Mouse (Mus musculus) A20 (cell line): ENCODE measurements around the gene Zfand5.
"Not testable (repeated sequence)": the region's sequence is repeated elsewhere in the genome, so short reads cannot be mapped to it uniquely, and the experiment has no call there.

ENCODE experiments used
- DNase-seq: peaks from one replicate; pipeline ENCODE4 v3.0.0-alpha.2; 2011; ENCODE audit warnings: low read depth, low spot score

Gene Zfand5

GRCm38 (mm10) chr19:21271741-21272654 is at the start of gene Zfand5:
Gene Zfand5 (plus strand): TSS chr19:21272278.
- peak; percentile 95 for DNase-seq

DNA sequence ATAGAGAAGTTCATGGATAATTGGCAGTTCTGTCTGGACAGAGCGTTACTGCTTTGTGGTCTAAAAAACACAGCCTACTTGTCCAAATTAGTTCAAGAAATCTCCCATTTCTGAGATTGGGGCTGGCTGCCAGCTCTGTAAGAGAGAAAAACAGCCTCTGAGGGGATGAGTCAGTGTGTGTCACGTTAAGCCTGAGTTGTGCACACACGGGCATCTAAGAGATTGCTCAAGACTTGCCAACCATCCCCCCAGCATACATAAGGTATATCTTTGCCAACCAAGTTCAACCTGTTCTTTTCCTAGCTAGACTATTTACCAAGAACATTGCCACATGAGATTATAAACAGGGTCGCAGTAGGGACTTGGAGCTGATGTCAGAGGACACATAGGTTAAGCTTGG is 44.9 kb upstream of the Zfand5 start:
- DNase-seq: no peak

DNA sequence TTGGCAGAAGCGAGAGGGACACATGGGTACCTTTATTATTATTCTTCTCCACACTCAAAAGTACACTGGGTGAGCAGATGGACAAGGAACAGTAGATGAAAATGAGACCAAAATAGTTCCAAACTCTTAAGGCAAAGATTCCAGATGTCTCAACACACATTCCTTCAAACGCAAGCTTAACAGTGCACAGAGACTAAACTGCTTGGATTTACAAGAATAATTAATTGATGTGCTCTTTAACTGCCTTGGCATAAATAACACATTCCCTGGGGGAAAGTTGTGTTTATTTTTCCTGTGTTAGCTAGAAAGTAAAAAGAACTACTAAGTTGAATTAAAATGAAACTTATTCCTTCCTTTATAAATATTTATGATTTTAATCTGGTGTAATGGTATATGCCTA is 44.3 kb upstream of the Zfand5 start:
- no peak for DNase-seq

DNA sequence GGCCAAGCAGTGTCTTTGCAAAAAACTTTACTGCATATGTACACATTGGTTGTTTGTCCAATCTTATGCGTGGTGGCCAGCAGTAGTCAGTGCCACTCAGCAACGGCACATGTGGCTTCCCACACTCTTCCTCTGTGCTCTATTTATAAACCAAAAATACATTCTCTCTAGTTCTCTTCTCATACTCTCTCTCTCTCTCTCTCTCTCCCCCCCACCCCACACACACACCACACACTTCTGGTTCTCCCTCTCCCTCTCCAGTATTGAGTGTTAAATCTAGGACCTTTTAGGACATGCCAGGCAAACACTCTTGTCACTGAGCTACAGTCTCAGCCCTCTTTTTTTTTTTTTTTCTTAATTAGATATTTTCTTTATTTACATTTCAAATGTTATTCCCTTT is 23.3 kb upstream of the Zfand5 start:
- not testable (repeated sequence) for DNase-seq

- DNase-seq: no peak
These were observed 18.2 kb upstream of the Zfand5 start for GRCm38 (mm10) chr19:21253846-21254245.

DNA sequence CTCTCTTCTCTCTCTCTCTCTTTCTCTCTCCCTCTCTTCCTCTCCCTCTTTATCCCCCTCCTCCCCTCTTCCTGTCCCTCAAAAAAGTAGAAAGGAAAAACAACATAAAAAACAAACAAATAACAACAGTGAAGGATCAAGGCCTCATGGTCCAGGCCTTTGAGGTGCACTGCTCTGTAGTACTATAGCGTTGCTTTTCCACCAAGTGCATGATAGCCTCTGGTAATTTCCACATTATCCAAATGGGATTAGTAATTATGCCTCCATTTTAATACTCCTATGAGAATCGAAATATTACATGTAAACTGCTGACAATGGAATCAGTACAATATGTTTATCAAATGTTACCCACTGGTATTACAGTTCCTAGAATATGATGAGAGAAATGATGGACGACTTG is 16.2 kb upstream of the Zfand5 start:
- no peak for DNase-seq

DNA sequence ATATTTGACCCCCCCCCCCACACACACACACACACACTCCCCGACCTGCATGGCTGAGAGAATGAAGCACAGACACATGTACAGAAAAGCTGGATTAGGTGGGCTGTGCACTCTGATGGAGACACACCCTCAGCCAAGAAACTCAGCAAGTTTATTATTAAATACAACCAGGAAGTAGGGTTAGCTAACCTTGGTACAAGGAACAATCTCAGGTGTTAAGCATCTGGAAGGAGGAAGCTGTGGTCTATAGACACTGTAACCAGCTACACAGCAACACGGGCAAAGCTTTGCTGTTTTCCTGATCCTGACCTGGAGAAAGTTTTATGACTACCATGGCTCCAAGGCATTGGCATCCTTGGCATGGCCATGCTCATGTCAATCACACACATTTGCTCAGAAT is 12.6 kb upstream of the Zfand5 start:
- DNase-seq: no peak

GRCm38 (mm10) chr19:21260280-21260679 is 11.8 kb upstream of the Zfand5 start:
- peak; percentile 46 for DNase-seq

DNA sequence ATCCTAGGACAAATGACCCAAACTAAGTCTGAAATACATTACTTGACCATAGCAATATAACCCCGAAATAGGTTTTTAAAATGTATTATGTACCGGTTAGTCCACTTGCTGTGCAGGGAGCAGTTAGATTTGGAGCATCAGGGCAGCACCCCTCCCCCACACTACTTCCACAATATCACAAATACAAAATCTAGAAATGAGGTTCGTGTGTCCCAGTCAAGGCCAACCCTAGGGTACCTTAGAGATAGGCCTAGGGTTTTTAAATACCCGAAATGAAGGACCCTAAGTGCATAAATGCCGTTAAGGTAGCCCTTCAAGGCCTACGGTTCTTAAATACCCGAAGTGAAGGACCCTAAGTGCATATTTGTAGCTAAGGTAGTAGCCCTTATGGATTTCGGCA is 892 bp upstream of the Zfand5 start:
- DNase-seq: no peak

DNA sequence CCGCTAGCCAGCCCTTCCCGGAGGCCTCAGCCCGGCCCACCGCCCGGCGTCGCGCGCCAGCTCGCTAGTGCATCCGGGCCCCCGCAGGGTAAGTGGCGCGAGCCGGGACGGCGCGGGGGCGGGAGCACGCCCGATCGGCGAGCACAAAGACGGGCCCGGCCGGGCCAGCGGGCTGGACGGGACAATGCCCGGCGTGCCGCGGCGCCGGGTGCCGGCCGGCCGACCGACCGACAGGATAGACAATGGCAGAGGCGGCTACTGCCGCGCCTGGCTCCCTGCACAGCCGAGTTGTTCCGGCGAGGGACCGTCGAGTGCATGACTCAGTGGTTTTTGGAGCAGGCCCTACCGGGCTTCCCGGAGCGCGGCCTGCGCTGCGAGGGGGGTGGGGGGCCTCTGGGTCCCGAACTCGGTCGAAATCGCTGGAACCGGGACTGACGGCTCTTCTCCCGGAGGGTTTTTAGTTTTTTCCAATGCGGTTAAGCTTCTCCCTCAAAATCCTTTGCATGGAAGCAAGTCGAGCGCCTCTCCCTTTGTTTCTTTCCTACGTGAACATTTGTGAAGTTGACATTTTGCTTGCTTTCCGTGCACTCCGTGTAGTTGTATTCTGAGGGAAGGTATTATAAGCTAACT is 692 bp downstream of the Zfand5 start:
- peak; percentile 74 for DNase-seq

- peak; percentile 55 for DNase-seq
These were observed 1.4 kb downstream of the Zfand5 start for GRCm38 (mm10) chr19:21273440-21273839.

DNA sequence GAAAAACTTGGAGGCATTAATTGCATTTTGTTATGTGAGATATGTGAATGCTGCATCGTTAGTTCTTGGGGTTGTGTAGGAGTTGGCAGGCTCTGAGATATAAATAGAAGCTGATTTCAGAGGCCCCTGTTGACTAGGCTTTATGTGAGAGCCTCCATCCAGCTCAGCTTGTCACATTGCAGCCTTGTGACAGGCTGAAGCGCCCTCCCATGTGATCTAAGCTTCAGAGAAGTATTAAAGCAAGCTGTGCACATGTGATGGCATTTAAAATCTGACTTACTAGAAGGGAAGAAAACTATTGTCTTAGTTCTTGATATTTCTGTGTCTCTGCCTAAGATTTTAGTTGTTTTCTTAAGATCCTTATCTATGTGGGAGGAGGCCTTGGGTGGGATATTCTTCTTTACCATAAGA is 2.1 kb downstream of the Zfand5 start:
- peak; percentile 83 for DNase-seq

GRCm38 (mm10) chr19:21274714-21275113 is 2.6 kb downstream of the Zfand5 start:
- DNase-seq: no peak

GRCm38 (mm10) chr19:21276317-21276716 is 4.2 kb downstream of the Zfand5 start:
- DNase-seq: no peak

- peak; percentile 75 for DNase-seq
These were observed 14.5 kb downstream of the Zfand5 start for GRCm38 (mm10) chr19:21286421-21287097.

DNA sequence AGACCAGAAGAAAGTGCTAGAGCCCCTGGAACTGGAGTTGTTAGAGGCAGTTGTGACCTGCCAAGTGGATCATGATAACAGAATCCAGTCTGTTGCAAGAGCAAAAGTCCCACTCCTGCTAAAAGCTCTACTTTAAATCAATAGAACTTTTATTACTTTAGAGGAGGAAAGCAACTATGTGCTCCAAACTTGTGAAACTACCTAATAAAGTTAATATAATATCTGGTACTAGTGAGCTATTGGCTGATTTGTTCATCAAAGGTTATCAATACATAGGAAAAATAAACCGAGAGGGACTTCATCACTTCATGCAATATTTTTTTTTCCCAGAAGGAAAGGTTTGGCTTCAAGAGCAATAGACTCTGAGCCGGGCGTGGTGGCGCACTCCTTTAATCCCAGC is 25.3 kb downstream of the Zfand5 start:
- DNase-seq: no peak

- no peak for DNase-seq
These were observed 29.7 kb downstream of the Zfand5 start for GRCm38 (mm10) chr19:21301787-21302186.

GRCm38 (mm10) chr19:21307755-21308154 is 35.7 kb downstream of the Zfand5 start:
- no peak for DNase-seq

GRCm38 (mm10) chr19:21310364-21310763 is 38.3 kb downstream of the Zfand5 start:
- not testable (repeated sequence) for DNase-seq

GRCm38 (mm10) chr19:21315701-21316100 is 43.6 kb downstream of the Zfand5 start:
- no peak for DNase-seq

- DNase-seq: no peak
These were observed 47.5 kb downstream of the Zfand5 start for GRCm38 (mm10) chr19:21319618-21320017.

- no peak for DNase-seq
These were observed 53.3 kb downstream of the Zfand5 start for GRCm38 (mm10) chr19:21325333-21325732.
